Mouse (Mus musculus): ENCODE data around the gene Osbpl11. TPM values are rescaled to one million over a fixed set of nuclear protein-coding genes. Genes with fewer than 3 reads are reported as not detected.

Osbpl11 gene
- polyA plus RNA-seq, 1 experiment from 2014 or later = 15.1 TPM

DNA sequence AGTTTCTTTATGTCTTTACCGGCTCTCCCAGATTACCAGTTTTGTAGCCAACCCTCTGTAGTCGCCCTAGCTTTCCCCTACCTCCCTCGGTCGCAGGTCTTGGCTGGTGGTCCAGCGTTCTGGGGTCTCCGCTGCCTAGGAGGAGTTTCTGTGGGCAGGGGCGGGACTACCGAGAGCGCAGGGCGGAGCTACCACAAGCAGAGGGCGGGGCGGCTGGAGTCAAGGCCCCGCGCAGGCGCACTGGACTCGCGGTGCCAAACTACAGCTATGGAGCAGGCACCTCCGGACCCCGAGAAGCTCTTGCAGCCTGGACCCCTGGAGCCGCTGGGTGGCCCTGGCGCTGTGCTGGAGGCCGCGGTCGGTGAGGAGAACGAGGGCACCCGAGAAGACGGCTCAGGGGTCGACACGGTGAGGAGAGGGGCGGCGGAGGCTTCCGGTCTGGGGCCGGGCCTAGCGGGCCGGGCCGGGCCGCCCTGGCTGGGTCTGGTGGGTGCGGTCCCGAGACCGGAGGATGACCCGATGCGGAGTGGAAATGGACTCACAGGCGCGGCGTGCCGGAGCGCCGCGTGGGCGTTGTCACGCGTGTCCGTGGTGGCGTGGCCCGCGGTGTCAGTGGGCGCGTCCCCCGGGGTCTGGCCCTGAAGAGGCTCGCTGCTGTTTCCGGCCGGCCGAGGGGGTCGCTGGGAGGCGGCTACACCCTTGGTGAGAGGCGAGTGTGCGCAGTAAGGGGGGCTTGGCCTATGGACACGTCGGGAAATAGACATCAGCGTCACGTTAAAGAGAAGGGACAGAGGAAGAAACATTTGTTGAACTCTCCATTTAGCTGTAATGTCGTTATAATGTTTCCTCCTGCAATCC lies 66.6 kb downstream of the Osbpl11 start, which contains the start of gene Snx4:
TSS of gene Snx4 (plus strand) at position 249 of the 858 bp plus-strand sequence.
- H3K27me3 ChIP-seq (replicated peaks; ENCODE audit: control insufficient read depth, insufficient read depth, low read length) = no peaks in the 10 kb centered on the region
- ATAC-seq (replicated peaks; ENCODE audit: low FRiP score) (peak; percentile 89), DNase-seq (ENCODE audit: low spot score) (peak; percentile 94)
- H3K36me3 ChIP-seq (ENCODE audit: control insufficient read depth, insufficient read depth, low read length) = no peaks in the 10 kb centered on the region
- under 1% methylated on average over 72 of the region's 72 CpGs for WGBS
- peak within 1 kb of the TSS; percentile 92 for H3K9ac ChIP-seq (ENCODE audit: low read depth, low read length)
- peak within 1 kb of the TSS; percentile 88 for H3K4me2 ChIP-seq
- H3K4me3 ChIP-seq (ENCODE audit: low read depth, low read length) = peak within 1 kb of the TSS; percentile 99
- 0 out of 2 replicates have a peak, but pooled peaks cover 6% of the 10 kb centered on the region for H3K4me1 ChIP-seq (replicated peaks; ENCODE audit: control insufficient read depth, insufficient read depth, low read length)
- peak within 1 kb of the TSS; percentile 84 for H3K27ac ChIP-seq (ENCODE audit: low read depth, low read length)
- H3K9me3 ChIP-seq (ENCODE audit: control insufficient read depth, low read length) = no peaks in the 10 kb centered on the region

DNA sequence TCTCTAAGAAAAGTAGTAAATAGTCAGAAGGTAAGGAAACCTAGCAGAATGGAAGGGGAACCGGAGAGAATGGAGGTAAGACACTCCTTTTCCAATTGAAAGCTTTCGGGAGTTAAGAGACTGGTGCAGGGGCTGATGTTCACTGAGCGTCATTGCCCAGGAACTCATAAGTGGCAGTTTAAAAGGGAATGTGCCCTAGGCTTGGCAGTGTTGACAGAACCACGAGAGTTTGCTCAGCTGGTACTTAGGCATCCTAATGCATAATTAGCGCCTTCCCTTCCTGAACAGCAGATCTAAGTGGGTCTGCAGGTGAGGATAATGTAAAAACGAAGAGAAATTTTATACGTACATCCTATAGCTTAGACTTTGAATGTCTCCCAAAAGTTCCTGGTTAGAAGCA lies 70.7 kb downstream of the Osbpl11 start:
- DNase-seq (ENCODE audit: low spot score) (no peak), ATAC-seq (replicated peaks; ENCODE audit: low FRiP score) (no peak)
- H3K4me3 ChIP-seq (ENCODE audit: low read depth, low read length) = no peak overlapping the region
- H3K4me1 ChIP-seq (replicated peaks; ENCODE audit: control insufficient read depth, insufficient read depth, low read length) = 0 out of 2 replicates have a peak, but pooled peaks cover 9% of the 10 kb centered on the region
- H3K4me2 ChIP-seq = no peak overlapping the region
- H3K36me3 ChIP-seq (ENCODE audit: control insufficient read depth, insufficient read depth, low read length) = no peaks in the 10 kb centered on the region
- no peaks in the 10 kb centered on the region for H3K9me3 ChIP-seq (ENCODE audit: control insufficient read depth, low read length)
- no peaks in the 10 kb centered on the region for H3K27me3 ChIP-seq (replicated peaks; ENCODE audit: control insufficient read depth, insufficient read depth, low read length)
- 83% methylated on average over 7 of the region's 7 CpGs for whole genome bisulfite sequencing
- H3K9ac ChIP-seq (ENCODE audit: low read depth, low read length) = no peak overlapping the region
- no peak overlapping the region for H3K27ac ChIP-seq (ENCODE audit: low read depth, low read length)

DNA sequence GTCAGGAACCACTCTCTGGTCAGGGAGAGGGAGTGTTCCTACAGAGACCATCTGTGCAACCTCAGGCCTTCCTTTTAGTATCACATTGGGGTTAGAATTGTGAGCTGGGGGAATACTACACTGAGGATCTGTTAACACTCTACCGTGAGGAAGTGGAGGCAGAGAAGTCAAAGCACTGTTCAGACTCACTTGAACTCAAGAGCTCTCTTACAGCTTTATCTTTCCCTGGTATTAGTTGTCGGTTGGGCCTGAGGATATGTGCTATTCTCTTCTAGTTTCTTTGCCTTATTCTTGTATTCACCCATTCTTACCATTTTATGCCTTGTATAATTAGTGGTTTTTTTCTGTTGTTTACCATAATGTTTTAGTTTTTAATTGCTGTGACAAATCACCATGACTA lies 73.7 kb downstream of the Osbpl11 start:
- peaks cover 16% of the 10 kb centered on the region; the same call in 1 of the 2 replicates for H3K4me1 ChIP-seq (replicated peaks; ENCODE audit: control insufficient read depth, insufficient read depth, low read length)
- WGBS = 67% methylated on average over 2 of the region's 2 CpGs
- DNase-seq (ENCODE audit: low spot score) = no peak
- no peak for ATAC-seq (replicated peaks; ENCODE audit: low FRiP score)
- no peak overlapping the region for H3K27ac ChIP-seq (ENCODE audit: low read depth, low read length)
- no peak overlapping the region for H3K9ac ChIP-seq (ENCODE audit: low read depth, low read length)
- no peak overlapping the region for H3K4me3 ChIP-seq (ENCODE audit: low read depth, low read length)
- no peak overlapping the region for H3K4me2 ChIP-seq
- no peaks in the 10 kb centered on the region for H3K27me3 ChIP-seq (replicated peaks; ENCODE audit: control insufficient read depth, insufficient read depth, low read length)
- H3K9me3 ChIP-seq (ENCODE audit: control insufficient read depth, low read length) = no peaks in the 10 kb centered on the region
- H3K36me3 ChIP-seq (ENCODE audit: control insufficient read depth, insufficient read depth, low read length) = no peaks in the 10 kb centered on the region

DNA sequence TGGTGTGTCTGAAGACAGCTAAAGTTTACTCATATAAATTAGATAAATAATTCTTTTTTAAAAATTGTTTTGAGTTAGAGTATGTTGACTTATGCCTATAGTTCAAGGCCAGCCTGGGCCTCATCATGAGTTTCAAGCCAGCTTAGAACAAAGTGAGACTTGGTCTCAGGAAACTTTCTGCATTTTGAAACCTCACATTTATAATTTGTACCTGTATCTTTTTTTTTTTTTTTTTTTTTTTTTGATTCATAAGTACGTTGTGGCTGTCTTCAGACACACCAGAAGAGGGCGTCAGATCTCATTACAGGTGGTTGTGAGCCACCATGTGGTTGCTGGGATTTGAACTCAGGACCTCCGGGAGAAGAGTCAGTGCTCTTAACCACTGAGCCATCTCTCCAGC lies 75.0 kb downstream of the Osbpl11 start:
- H3K9ac ChIP-seq (ENCODE audit: low read depth, low read length) = no peak overlapping the region
- H3K27me3 ChIP-seq (replicated peaks; ENCODE audit: control insufficient read depth, insufficient read depth, low read length) = no peaks in the 10 kb centered on the region
- WGBS = 76% methylated on average over 3 of the region's 3 CpGs
- H3K27ac ChIP-seq (ENCODE audit: low read depth, low read length) = no peak overlapping the region
- ATAC-seq (replicated peaks; ENCODE audit: low FRiP score) = no peak
- H3K4me1 ChIP-seq (replicated peaks; ENCODE audit: control insufficient read depth, insufficient read depth, low read length) = peaks cover 16% of the 10 kb centered on the region; the same call in 1 of the 2 replicates
- no peak overlapping the region for H3K4me3 ChIP-seq (ENCODE audit: low read depth, low read length)
- DNase-seq (ENCODE audit: low spot score) = no peak
- H3K4me2 ChIP-seq = no peak overlapping the region
- no peaks in the 10 kb centered on the region for H3K9me3 ChIP-seq (ENCODE audit: control insufficient read depth, low read length)
- H3K36me3 ChIP-seq (ENCODE audit: control insufficient read depth, insufficient read depth, low read length) = peaks cover 3% of the 10 kb centered on the region; the same call in 1 of the 2 replicates

GRCm38 (mm10) chr16:33260825-33261224 lies 76.0 kb downstream of the Osbpl11 start:
- H3K27me3 ChIP-seq (replicated peaks; ENCODE audit: control insufficient read depth, insufficient read depth, low read length) = no peaks in the 10 kb centered on the region
- no peak overlapping the region for H3K4me3 ChIP-seq (ENCODE audit: low read depth, low read length)
- ATAC-seq (replicated peaks; ENCODE audit: low FRiP score) = no peak
- peaks cover 8% of the 10 kb centered on the region; the same call in 1 of the 2 replicates for H3K36me3 ChIP-seq (ENCODE audit: control insufficient read depth, insufficient read depth, low read length)
- 59% methylated on average over 8 of the region's 8 CpGs for WGBS
- H3K4me1 ChIP-seq (replicated peaks; ENCODE audit: control insufficient read depth, insufficient read depth, low read length) = peaks cover 16% of the 10 kb centered on the region; the same call in 1 of the 2 replicates
- no peak overlapping the region for H3K9ac ChIP-seq (ENCODE audit: low read depth, low read length)
- peak overlapping the region; percentile 0; the same call in 1 of the 2 replicates for H3K4me2 ChIP-seq
- no peak overlapping the region for H3K27ac ChIP-seq (ENCODE audit: low read depth, low read length)
- DNase-seq (ENCODE audit: low spot score) = no peak
- no peaks in the 10 kb centered on the region for H3K9me3 ChIP-seq (ENCODE audit: control insufficient read depth, low read length)

DNA sequence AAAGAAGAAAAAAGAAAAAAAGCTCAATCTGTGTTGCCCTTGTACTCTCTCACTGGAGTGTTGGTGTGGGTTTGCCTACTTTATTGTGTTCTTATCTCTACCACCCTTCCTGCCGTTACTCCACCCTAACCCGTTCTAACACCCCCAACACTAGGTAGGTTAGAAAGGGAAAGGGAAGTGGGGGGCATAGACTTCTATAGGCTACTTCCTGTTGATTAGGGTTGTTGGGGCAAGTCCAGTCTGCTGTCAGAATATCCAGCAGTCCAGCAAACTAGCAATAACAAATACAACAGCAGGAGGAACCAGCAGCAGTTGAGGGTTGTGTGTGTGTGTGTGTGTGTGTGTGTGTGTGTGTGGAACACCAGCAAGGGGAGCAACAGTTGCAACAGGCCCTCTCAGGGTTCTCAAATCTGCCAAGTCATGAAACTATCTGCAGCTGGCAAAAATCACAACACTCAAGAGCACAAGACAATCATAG lies 76.8 kb downstream of the Osbpl11 start:
- Histone ChIP-seq H3K9me3 (ENCODE audit: control insufficient read depth, low read length) (no peaks in the 10 kb centered on the region), H3K9ac (ENCODE audit: low read depth, low read length) (no peak overlapping the region), H3K4me3 (ENCODE audit: low read depth, low read length) (no peak overlapping the region), H3K4me1 (replicated peaks; ENCODE audit: control insufficient read depth, insufficient read depth, low read length) (peaks cover 16% of the 10 kb centered on the region; the same call in 1 of the 2 replicates), H3K36me3 (ENCODE audit: control insufficient read depth, insufficient read depth, low read length) (peaks cover 12% of the 10 kb centered on the region; the same call in 1 of the 2 replicates), H3K4me2 (peak overlapping the region; percentile 40), H3K27me3 (replicated peaks; ENCODE audit: control insufficient read depth, insufficient read depth, low read length) (no peaks in the 10 kb centered on the region), H3K27ac (ENCODE audit: low read depth, low read length) (no peak overlapping the region)
- ATAC-seq (replicated peaks; ENCODE audit: low FRiP score) (peak; percentile 43), DNase-seq (ENCODE audit: low spot score) (no peak)
- 20% methylated on average over 2 of the region's 2 CpGs for WGBS

DNA sequence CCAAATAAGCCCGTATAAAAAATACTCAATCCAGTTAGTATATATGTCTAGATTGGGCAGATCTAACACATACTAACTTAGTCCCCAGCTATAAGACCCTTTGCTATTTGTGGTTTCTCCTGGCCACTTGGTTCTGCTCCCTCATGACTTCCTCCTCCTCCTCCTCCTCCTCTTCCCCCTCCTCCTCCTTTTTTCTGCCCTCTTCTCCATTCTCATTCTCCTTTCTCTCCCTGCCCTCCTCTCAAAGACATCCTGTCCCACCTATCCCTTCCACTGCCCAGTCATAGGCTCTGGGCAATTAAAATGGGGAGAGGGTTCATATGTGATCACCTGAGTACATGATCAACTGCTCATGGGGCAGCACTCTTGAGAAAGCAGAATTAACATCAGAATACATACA lies 77.2 kb downstream of the Osbpl11 start:
- ATAC-seq (replicated peaks; ENCODE audit: low FRiP score) (no peak), DNase-seq (ENCODE audit: low spot score) (no peak)
- H3K27me3 ChIP-seq (replicated peaks; ENCODE audit: control insufficient read depth, insufficient read depth, low read length) = no peaks in the 10 kb centered on the region
- H3K4me2 ChIP-seq = peak overlapping the region; percentile 40; the same call in 1 of the 2 replicates
- no peak overlapping the region for H3K9ac ChIP-seq (ENCODE audit: low read depth, low read length)
- H3K4me3 ChIP-seq (ENCODE audit: low read depth, low read length) = no peak overlapping the region
- no peaks in the 10 kb centered on the region for H3K9me3 ChIP-seq (ENCODE audit: control insufficient read depth, low read length)
- peaks cover 13% of the 10 kb centered on the region; the same call in 1 of the 2 replicates for H3K36me3 ChIP-seq (ENCODE audit: control insufficient read depth, insufficient read depth, low read length)
- 42% methylated on average over 1 of the region's 1 CpGs for WGBS
- H3K27ac ChIP-seq (ENCODE audit: low read depth, low read length) = no peak overlapping the region
- H3K4me1 ChIP-seq (replicated peaks; ENCODE audit: control insufficient read depth, insufficient read depth, low read length) = peaks cover 16% of the 10 kb centered on the region; the same call in 1 of the 2 replicates

DNA sequence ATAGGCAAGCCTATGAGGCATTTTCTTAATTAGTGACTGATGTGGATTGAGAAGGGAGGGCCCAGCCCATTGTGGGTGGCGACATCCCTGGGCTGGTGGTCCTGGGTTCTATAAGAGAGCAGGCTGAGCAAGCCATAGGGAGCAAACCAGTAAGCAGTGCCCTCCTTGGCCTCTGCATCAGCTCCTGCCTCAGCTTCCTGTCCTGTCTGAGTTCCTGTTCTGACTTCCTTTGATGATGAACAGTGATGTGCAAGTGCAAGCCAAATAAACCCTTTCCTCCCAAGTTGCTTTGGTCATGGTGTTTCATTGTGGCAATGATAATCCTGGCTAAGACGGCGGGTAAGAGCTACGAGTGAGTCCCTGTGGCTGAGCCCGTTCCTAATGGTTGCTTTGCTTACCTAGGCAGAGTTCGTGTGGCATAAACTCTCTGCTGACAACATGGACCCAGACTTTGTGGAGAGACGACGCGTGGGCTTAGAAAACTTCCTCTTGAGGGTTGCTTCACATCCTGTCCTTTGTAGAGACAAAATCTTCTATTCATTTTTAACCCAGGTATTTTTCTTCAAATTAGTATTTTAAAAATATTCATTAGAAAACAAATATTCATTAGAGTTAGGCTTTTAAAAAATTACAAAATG lies 82.9 kb downstream of the Osbpl11 start:
- no peaks in the 10 kb centered on the region for H3K9me3 ChIP-seq (ENCODE audit: control insufficient read depth, low read length)
- no peak overlapping the region for H3K9ac ChIP-seq (ENCODE audit: low read depth, low read length)
- H3K36me3 ChIP-seq (ENCODE audit: control insufficient read depth, insufficient read depth, low read length) = peaks cover 13% of the 10 kb centered on the region; the same call in 1 of the 2 replicates
- no peaks in the 10 kb centered on the region for H3K27me3 ChIP-seq (replicated peaks; ENCODE audit: control insufficient read depth, insufficient read depth, low read length)
- ATAC-seq (replicated peaks; ENCODE audit: low FRiP score) (no peak), DNase-seq (ENCODE audit: low spot score) (no peak)
- 82% methylated on average over 9 of the region's 9 CpGs for WGBS
- no peak overlapping the region for H3K4me2 ChIP-seq
- no peak overlapping the region for H3K4me3 ChIP-seq (ENCODE audit: low read depth, low read length)
- no peak overlapping the region for H3K27ac ChIP-seq (ENCODE audit: low read depth, low read length)
- H3K4me1 ChIP-seq (replicated peaks; ENCODE audit: control insufficient read depth, insufficient read depth, low read length) = no peaks in the 10 kb centered on the region

Measured in liver, embryonic 11.5 days (tissue).